Mouse (Mus musculus): ENCODE measurements around the gene Cavin2.

DNA sequence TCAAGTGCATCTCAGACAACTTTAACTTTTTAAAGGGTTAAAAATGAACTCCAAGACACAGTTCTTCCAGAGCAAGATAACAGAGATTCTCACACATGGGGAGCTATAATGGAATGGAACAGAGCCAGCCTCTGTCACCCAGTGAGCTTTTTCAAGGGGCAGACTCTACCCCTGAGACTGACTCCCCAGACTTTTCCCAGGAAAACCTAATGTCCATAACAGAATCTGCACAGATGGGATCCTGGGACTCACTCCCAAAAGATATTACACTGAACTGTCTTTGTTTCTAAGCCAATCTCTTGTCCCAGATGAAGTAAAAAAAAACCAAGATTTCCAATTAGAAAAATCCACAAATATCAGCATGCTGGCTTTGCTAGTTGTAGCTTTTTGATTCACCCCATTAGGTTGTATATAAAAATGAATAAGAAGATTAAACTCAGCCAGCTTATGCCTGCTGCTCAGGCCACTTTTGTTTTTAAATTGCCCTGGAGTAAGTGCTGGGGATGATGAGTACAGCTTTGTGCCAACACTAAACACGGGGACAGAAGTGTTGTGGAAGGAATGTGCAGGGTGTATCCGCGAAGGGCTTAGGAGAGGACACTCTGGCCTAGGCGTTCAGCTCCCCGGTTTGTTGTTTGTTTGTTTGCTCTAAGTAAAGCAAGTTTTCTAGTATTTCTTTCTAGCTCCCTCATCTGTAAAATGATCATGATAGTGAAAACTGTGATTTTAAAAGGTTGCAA is 18.6 kb upstream of the Cavin2 start:
- TF ChIP-seq CTCF (IDR thresholded peaks at IDR 0.05; ENCODE audit: insufficient read depth, low read length) (no peak), POLR2A (IDR thresholded peaks at IDR 0.05; ENCODE audit: borderline replicate concordance, extremely low read depth, low read depth, low read length) (no peak)

All from lung, adult 2 months (tissue).